Mouse (Mus musculus) embryonic facial prominence, embryonic 10.5 days (tissue): ENCODE data around the gene Ppm1h. TPM values are rescaled to one million over a fixed set of nuclear protein-coding genes. Genes with fewer than 3 reads are reported as not detected.

ENCODE experiments used
- DNase-seq: peaks from one replicate; pipeline ENCODE4 v3.0.0-alpha.2; 2017; ENCODE audit warnings: low spot score
- H3K27ac ChIP-seq: fragments of 300-500 bp; sonication (generic); replicated peaks from 2 replicates; pipeline ENCODE4 v1.5.1; 2016; ENCODE audit warnings: mild to moderate bottlenecking
- H3K27me3 ChIP-seq: fragments of 300-500 bp; sonication (generic); replicated peaks from 2 replicates; pipeline ENCODE4 v1.6.1; 2016; ENCODE audit warnings: low read depth, mild to moderate bottlenecking; ENCODE audit not compliant: poor library complexity, severe bottlenecking
- H3K36me3 ChIP-seq: fragments of 300-500 bp; sonication (generic); replicated peaks from 2 replicates; pipeline ENCODE4 v1.6.1; 2016; ENCODE audit warnings: mild to moderate bottlenecking, moderate library complexity
- H3K4me1 ChIP-seq: fragments of 300-500 bp; sonication (generic); 2 replicates; pipeline ENCODE4 v1.6.1; 2016
- H3K4me3 ChIP-seq: fragments of 300-500 bp; sonication (generic); 2 replicates; pipeline ENCODE4 v1.5.1; 2016; ENCODE audit warnings: mild to moderate bottlenecking, moderate library complexity
- H3K9me3 ChIP-seq: fragments of 300-500 bp; sonication (generic); 2 replicates; pipeline ENCODE4 v1.6.1; 2016; ENCODE audit warnings: mild to moderate bottlenecking
- WGBS: fragments of 180-500 bp; shearing (Covaris S2); methylation state at CpG from one replicate; pipeline ENCODE4 v1.1.7; 2016; 5-methylcytosine and 5-hydroxymethylcytosine counted together
- polyA plus RNA-seq: library from polyadenylated mRNA; unstranded; fragments of >200 nt; fragmentation: Nextera tagmentation; extraction: Ambion mirVana; gene quantifications from 2 replicates; pipeline ENCODE4 v1.2.1, GENCODE M21; 2016

Ppm1h gene
- polyA plus RNA-seq, 1 experiment from 2014 or later: 3.9 TPM

DNA sequence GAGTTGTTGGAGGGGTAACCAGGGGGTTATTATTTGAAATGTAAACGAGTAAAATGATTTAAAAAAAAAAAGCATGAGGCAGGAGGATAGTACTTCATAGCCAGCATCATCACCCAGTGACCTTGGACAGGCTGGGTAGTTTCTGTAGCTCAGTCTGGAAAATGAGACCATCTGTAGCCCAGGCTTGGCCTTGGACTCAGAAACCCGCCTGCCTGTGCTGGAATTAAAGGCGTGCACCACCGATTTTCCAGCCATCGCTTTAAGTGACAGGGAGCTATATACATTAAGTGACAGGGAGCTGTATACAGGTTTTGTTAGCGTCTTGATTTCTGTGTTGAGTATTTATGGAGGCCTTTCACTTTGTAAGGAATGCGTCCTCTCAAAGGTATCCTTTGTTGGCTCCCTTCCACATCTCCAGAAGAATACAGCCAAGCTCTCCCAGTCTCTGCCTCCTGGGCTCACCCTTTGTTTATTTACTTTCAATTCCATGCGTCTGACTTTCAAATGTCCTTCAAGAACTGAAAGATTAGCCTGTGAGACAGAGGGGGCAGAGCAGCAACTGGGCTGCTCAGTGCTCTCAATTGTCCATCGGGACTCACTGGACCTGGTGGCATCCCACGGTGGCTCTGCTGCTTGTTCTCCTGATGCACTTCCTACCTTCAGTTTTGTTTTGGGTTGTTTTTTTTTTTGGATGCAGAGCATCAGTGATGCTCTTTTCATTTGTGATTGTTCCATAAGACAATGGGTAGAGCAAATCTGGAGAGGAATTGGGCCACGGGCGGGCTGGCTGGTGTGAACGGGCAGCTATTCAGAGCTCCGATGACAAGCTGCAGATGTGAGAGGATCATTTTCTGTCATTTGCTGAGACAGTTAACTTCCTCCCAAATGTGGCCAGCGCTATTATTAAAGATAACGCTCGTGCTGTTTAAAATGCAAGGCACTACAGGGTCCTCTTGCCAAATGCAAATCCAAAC lies 74.7 kb downstream of the Ppm1h start:
- WGBS: 33% methylated on average over 17 of the region's 17 CpGs
- Histone ChIP-seq H3K9me3 (0 out of 2 replicates have a peak, but pooled peaks cover 4% of the 10 kb centered on the region), H3K4me1 (peaks cover 43% of the 10 kb centered on the region), H3K27ac (no peak overlapping the region), H3K36me3 (no peaks in the 10 kb centered on the region), H3K4me3 (no peak overlapping the region), H3K27me3 (0 out of 2 replicates have a peak, but pooled peaks cover 2% of the 10 kb centered on the region)
- no peak for DNase-seq

DNA sequence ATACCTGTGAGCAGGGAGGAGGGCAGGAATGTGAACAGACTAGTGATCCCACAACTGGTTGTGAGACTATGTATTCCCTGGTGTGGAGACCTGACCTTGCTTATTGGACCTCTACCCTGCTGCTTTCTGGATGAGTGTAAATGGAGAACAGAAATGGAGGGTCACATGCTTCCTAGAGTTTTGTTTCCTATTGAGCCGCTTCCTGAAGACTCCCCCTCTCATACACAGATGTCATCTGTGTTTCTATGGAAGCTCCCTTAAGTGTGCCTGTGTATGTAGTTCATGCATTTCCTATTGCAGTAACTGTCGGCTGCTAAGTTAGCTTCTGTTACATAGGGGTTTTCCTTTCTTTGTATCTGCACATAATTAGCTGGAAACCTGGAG lies 75.4 kb downstream of the Ppm1h start:
- no peaks in the 10 kb centered on the region for H3K36me3 ChIP-seq
- 45% methylated on average over 2 of the region's 2 CpGs for WGBS
- H3K9me3 ChIP-seq: 0 out of 2 replicates have a peak, but pooled peaks cover 4% of the 10 kb centered on the region
- no peak for DNase-seq
- H3K27ac ChIP-seq: no peak overlapping the region
- H3K27me3 ChIP-seq: 0 out of 2 replicates have a peak, but pooled peaks cover 4% of the 10 kb centered on the region
- H3K4me1 ChIP-seq: peaks cover 46% of the 10 kb centered on the region
- H3K4me3 ChIP-seq: no peak overlapping the region

DNA sequence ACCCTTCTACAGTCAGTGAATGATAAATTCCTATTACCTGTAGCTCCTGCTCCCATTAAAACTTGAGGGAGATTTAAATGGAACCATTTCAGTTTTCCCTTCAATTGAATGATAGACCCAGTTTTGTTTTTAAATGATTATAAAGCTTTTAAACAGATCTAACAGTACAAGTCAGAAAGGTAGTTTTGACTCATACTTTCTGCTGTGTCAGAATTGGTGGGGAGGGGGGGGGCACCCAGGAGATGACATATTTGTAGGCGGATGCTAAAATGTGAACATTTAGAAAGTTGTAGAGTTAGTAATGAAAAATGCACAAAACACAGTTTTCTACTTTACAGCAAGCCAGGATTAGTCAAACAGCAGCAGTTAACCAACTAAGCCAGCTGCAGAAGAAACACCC lies 76.4 kb downstream of the Ppm1h start:
- Histone ChIP-seq H3K9me3 (0 out of 2 replicates have a peak, but pooled peaks cover 4% of the 10 kb centered on the region), H3K4me3 (no peak overlapping the region), H3K36me3 (no peaks in the 10 kb centered on the region), H3K27me3 (0 out of 2 replicates have a peak, but pooled peaks cover 4% of the 10 kb centered on the region), H3K27ac (no peak overlapping the region), H3K4me1 (peaks cover 46% of the 10 kb centered on the region)
- WGBS: 92% methylated on average over 1 of the region's 1 CpGs
- no peak for DNase-seq

- Histone ChIP-seq H3K27me3 (0 out of 2 replicates have a peak, but pooled peaks cover 4% of the 10 kb centered on the region), H3K27ac (no peak overlapping the region), H3K9me3 (no peaks in the 10 kb centered on the region), H3K4me3 (no peak overlapping the region), H3K36me3 (no peaks in the 10 kb centered on the region), H3K4me1 (peaks cover 51% of the 10 kb centered on the region)
- DNase-seq: peak; percentile 20
- 11% methylated on average over 6 of the region's 7 CpGs for WGBS
Observed at GRCm38 (mm10) chr10:122756879-122757530, 78.4 kb downstream of the Ppm1h start.

GRCm38 (mm10) chr10:122757727-122758126 lies 79.2 kb downstream of the Ppm1h start:
- Histone ChIP-seq H3K9me3 (no peaks in the 10 kb centered on the region), H3K4me3 (no peak overlapping the region), H3K27me3 (0 out of 2 replicates have a peak, but pooled peaks cover 4% of the 10 kb centered on the region), H3K27ac (no peak overlapping the region), H3K4me1 (peaks cover 52% of the 10 kb centered on the region), H3K36me3 (no peaks in the 10 kb centered on the region)
- DNase-seq: no peak
- 67% methylated on average over 12 of the region's 12 CpGs for WGBS

DNA sequence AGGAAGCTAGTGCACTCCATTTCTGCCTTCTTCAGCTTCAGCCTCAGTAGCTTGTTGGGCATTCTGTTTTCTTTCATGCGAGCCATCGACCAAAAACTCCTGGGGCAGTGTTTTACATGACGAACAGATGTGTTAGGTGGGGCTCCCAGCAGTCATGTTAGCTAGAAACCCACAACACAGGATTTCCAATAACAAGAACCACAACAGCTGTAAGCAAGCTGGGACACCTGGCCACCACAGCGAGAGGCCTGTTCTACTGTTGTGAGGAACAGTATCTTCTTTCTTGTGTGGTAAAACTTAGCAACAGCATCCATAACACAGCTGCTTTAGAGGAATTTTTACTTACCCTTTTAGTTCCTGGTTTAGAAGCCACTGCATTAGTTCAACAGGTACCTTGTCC lies 79.8 kb downstream of the Ppm1h start:
- WGBS: 61% methylated on average over 4 of the region's 4 CpGs
- no peak for DNase-seq

GRCm38 (mm10) chr10:122759729-122760128 lies 81.2 kb downstream of the Ppm1h start:
- Histone ChIP-seq H3K27ac (no peak overlapping the region), H3K4me1 (peaks cover 55% of the 10 kb centered on the region), H3K27me3 (0 out of 2 replicates have a peak, but pooled peaks cover 4% of the 10 kb centered on the region), H3K9me3 (no peaks in the 10 kb centered on the region), H3K4me3 (no peak overlapping the region), H3K36me3 (no peaks in the 10 kb centered on the region)
- DNase-seq: no peak
- 78% methylated on average over 2 of the region's 2 CpGs for WGBS

More for the DNA sequence above, 79.8 kb downstream of the Ppm1h start:
- no peaks in the 10 kb centered on the region for H3K9me3 ChIP-seq
- peak overlapping the region; percentile 24; the same call in 1 of the 2 replicates for H3K27ac ChIP-seq
- H3K4me1 ChIP-seq: peaks cover 53% of the 10 kb centered on the region
- H3K36me3 ChIP-seq: no peaks in the 10 kb centered on the region
- no peak overlapping the region for H3K4me3 ChIP-seq
- 0 out of 2 replicates have a peak, but pooled peaks cover 4% of the 10 kb centered on the region for H3K27me3 ChIP-seq

DNA sequence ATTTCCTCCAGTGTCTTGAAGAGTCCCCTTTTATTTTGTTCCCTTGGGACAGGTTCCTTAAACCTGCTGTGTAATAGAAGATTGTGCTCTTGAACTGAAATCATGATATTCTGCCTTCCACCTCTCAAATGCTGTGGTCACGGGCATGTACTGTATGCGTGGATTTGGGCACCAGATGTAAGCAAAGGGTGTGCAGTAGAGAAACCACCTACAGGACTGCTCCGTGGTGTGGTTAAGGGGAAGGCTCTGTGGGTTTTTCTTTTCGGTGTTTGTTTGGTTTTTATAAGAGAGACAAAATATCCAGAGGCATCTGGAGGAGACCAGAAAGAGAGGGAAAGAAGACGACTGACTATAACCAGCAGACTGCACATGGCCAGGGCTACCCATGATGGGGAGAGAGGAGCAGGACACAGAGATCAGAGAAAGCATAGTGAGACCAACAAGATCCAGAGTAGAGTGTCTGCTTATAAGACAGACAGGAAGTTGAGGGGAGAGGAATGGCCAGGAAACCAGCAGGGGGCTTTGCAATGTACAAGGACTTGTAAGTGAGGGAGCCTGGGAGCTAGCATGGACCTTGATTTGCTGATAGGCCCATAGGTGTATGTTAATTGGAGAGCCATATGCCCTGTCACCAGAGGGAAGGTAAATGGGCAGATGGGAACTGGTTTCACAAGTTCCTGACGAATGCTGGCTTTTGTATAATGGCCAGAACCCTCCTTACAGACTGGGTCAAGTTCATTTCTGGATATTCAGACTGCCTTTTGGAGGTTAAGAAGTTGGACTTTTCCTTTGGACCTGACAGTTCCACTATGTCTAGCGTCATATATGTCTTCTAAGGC lies 82.1 kb downstream of the Ppm1h start:
- H3K36me3 ChIP-seq: no peaks in the 10 kb centered on the region
- H3K27me3 ChIP-seq: 0 out of 2 replicates have a peak, but pooled peaks cover 4% of the 10 kb centered on the region
- no peaks in the 10 kb centered on the region for H3K9me3 ChIP-seq
- no peak overlapping the region for H3K27ac ChIP-seq
- WGBS: 80% methylated on average over 7 of the region's 7 CpGs
- DNase-seq: no peak
- no peak overlapping the region for H3K4me3 ChIP-seq
- peaks cover 57% of the 10 kb centered on the region for H3K4me1 ChIP-seq

DNA sequence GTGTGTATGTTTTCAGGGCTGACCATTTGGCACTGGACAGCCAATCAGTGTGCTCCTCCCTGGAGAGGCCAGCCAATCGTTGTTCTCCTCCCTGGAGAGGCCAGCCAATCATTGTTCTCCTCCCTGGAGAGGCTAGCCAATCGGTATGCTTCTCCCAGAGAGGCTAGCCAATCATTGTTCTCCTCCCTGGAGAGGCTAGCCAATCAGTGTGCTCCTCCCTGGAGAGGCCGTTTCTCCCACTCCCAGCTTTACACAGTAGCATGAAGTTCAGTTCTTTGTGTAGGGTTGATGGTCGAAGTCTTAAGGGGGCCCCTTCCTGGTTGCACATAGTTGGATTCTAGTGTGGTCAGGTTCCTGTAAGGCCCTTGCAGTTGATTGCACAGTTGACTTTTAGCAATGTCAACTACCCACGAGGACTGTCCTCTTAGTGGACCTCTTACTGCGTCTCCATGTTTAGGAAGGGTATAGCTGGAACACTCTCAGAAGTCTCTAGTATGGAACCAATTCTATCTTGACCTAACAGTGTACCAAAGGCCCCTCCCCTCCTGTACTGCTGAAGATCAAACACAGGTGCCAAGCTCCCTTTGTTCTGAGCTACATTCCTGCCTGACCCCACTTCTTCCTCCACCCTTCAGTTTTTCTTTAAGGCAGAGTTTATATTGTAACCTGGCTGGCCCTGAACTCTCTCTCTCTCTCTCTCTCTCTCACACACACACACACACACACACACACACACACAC lies 84.4 kb downstream of the Ppm1h start:
- Histone ChIP-seq H3K4me1 (peaks cover 37% of the 10 kb centered on the region), H3K27ac (0 out of 2 replicates have a peak overlapping the region, but pooled peaks have one; percentile 52), H3K27me3 (peaks cover 12% of the 10 kb centered on the region; the same call in 1 of the 2 replicates), H3K4me3 (no peak overlapping the region), H3K36me3 (no peaks in the 10 kb centered on the region), H3K9me3 (no peaks in the 10 kb centered on the region)
- no peak for DNase-seq
- WGBS: 88% methylated on average over 6 of the region's 6 CpGs

- no peaks in the 10 kb centered on the region for H3K9me3 ChIP-seq
- H3K36me3 ChIP-seq: no peaks in the 10 kb centered on the region
- H3K4me1 ChIP-seq: peaks cover 33% of the 10 kb centered on the region
- peak overlapping the region; percentile 52 for H3K27ac ChIP-seq
- no peak overlapping the region for H3K4me3 ChIP-seq
- DNase-seq: no peak
- 88% methylated on average over 1 of the region's 1 CpGs for WGBS
- H3K27me3 ChIP-seq: peaks cover 8% of the 10 kb centered on the region; the same call in 1 of the 2 replicates
Observed at GRCm38 (mm10) chr10:122763596-122763995, 85.0 kb downstream of the Ppm1h start.

GRCm38 (mm10) chr10:122764653-122765052 lies 86.1 kb downstream of the Ppm1h start:
- no peak overlapping the region for H3K4me3 ChIP-seq
- no peak overlapping the region for H3K27ac ChIP-seq
- H3K36me3 ChIP-seq: no peaks in the 10 kb centered on the region
- no peaks in the 10 kb centered on the region for H3K9me3 ChIP-seq
- H3K4me1 ChIP-seq: peaks cover 34% of the 10 kb centered on the region
- H3K27me3 ChIP-seq: peaks cover 8% of the 10 kb centered on the region; the same call in 1 of the 2 replicates
- no peak for DNase-seq
- WGBS: 65% methylated on average over 7 of the region's 7 CpGs
